ENCODE assay signal across 16 mouse cellular contexts in the genomic region with DNA sequence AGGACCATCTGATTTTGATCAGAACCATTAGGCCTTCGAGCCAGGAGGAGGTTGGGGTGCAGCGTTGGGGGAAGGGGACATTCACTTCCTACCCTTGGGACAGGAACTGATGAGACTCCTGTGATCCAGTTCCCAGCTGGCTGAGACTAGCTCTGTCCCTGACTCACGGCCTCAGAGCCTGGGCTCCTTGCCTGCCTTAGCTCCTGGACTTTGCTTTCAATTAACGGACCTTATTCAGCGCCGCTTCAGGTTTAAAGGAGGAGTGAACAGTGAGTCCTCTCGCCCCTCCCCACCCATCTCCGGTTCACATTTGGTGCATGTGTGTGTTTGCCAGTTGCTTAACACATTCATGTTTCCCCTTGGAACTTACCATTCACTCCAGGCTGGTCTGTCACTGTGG. TPM values are rescaled to one million over a fixed set of nuclear protein-coding genes. Genes with fewer than 3 reads are reported as not detected.
DNase-seq lines count a peak whose midpoint lies in the region; ATAC-seq lines count a peak whose summit lies in the region.
"Had no signal": no experiment of that assay in that cellular context is flagged by ENCODE, and none has a peak within 500 bp of the region (broad histone marks: within the 10 kb centered on the region; RNA-seq: fewer than 3 reads in every experiment).

No protein-coding gene starts in this region.

- H3K36me3 ChIP-seq in heart, embryonic 11.5 days (ENCODE audit: control insufficient read depth, insufficient read depth, low read length), result no peaks in the 10 kb centered on the region
- H3K36me3 ChIP-seq in liver, embryonic 12.5 days, result no peaks in the 10 kb centered on the region
- H3K36me3 ChIP-seq: midbrain, embryonic 12.5 days had no signal

- 76% methylated on average over 8 of the region's 8 CpGs for WGBS in heart, embryonic 11.5 days (ENCODE audit: insufficient replicate concordance)
- WGBS in liver, embryonic 12.5 days (ENCODE audit: insufficient replicate concordance), result 71% methylated on average over 8 of the region's 8 CpGs

- no peaks in the 10 kb centered on the region for H3K9me3 ChIP-seq in heart, embryonic 11.5 days (replicated peaks; ENCODE audit: control insufficient read depth, low read length)
- H3K9me3 ChIP-seq in liver, embryonic 12.5 days (replicated peaks), result no peaks in the 10 kb centered on the region
- H3K9me3 ChIP-seq: embryonic facial prominence, embryonic 13.5 days; hindbrain, embryonic 12.5 days; midbrain, embryonic 12.5 days had no signal

- no peak overlapping the region for H3K4me3 ChIP-seq in heart, embryonic 11.5 days (ENCODE audit: low read depth, low read length)
- H3K4me3 ChIP-seq in liver, embryonic 12.5 days, result no peak overlapping the region
- H3K4me3 ChIP-seq: embryonic facial prominence, embryonic 13.5 days; hindbrain, embryonic 12.5 days; midbrain, embryonic 12.5 days had no signal

- ATAC-seq in heart, embryonic 11.5 days (replicated peaks; ENCODE audit: insufficient number of reproducible peaks, low FRiP score, low TSS enrichment), result no peak
- ATAC-seq in inflammation-experienced regulatory T-cells, adult 6 months, result no peak
- no peak for ATAC-seq in liver, embryonic 12.5 days
- ATAC-seq: forebrain, postnatal 0 days had no signal

- H3K4me1 ChIP-seq in heart, embryonic 11.5 days (ENCODE audit: control insufficient read depth, insufficient read depth, low read length), result peaks cover 67% of the 10 kb centered on the region
- peaks cover 29% of the 10 kb centered on the region for H3K4me1 ChIP-seq in liver, embryonic 12.5 days

- no peak overlapping the region for H3K9ac ChIP-seq in heart, embryonic 11.5 days (ENCODE audit: low read depth, low read length)
- H3K9ac ChIP-seq in liver, embryonic 12.5 days, result no peak overlapping the region
- H3K9ac ChIP-seq: embryonic facial prominence, embryonic 13.5 days; forebrain, postnatal 0 days; hindbrain, embryonic 12.5 days; midbrain, embryonic 12.5 days had no signal

- peak overlapping the region; percentile 92 for H3K27ac ChIP-seq in heart, embryonic 11.5 days (ENCODE audit: low read depth, low read length)
- no peak overlapping the region for H3K27ac ChIP-seq in liver, embryonic 12.5 days
- H3K27ac ChIP-seq: embryonic facial prominence, embryonic 13.5 days; midbrain, embryonic 12.5 days had no signal

- no peaks in the 10 kb centered on the region for H3K27me3 ChIP-seq in heart, embryonic 11.5 days (ENCODE audit: control insufficient read depth, insufficient read depth, low read length)
- H3K27me3 ChIP-seq in liver, embryonic 12.5 days (replicated peaks), result no peaks in the 10 kb centered on the region
- H3K27me3 ChIP-seq: embryonic facial prominence, embryonic 13.5 days; hindbrain, embryonic 12.5 days; midbrain, embryonic 12.5 days had no signal

- DNase-seq in ES-CJ7 (ENCODE audit: low read depth, low spot score) (peak; percentile 7), NIH3T3 (ENCODE audit: low read depth) (peak; percentile 14)
- peak; percentile 72 to 75 for DNase-seq in kidney, adult 8-10 months
- DNase-seq in spleen, postnatal 10 days (ENCODE audit: low spot score in 2 of 2), result no peak
- DNase-seq in ovary, adult 18-20 months (ENCODE audit: low spot score), result no peak
- DNase-seq: adrenal gland, adult 2 months; forebrain, postnatal 0 days; lung, adult 2 months; spleen, adult 18-20 months had no signal

- no peak overlapping the region for H3K4me2 ChIP-seq in heart, embryonic 11.5 days
- no peak overlapping the region for H3K4me2 ChIP-seq in liver, embryonic 12.5 days
- H3K4me2 ChIP-seq: embryonic facial prominence, embryonic 13.5 days; hindbrain, embryonic 12.5 days; midbrain, embryonic 12.5 days had no signal

RNA-seq across cellular contexts. Expression of a gene that starts 53.9 kb away (rescaled TPM):
- polyA plus RNA-seq in heart, embryonic 11.5 days (2014; fragmentation: Nextera tagmentation; extraction: Ambion mirVana), result 0.14 and 0.24 TPM in 2 replicates
- not detected for polyA plus RNA-seq in inflammation-experienced regulatory T-cells, adult 6 months (2017; shearing (Covaris generic))
- not detected in 2 replicates for polyA plus RNA-seq in liver, embryonic 12.5 days (2016; fragmentation: Nextera tagmentation; extraction: Ambion mirVana)
- polyA plus RNA-seq: adrenal gland, adult 2 months; embryonic facial prominence, embryonic 13.5 days; forebrain, postnatal 0 days; hindbrain, embryonic 12.5 days; lung, adult 2 months; midbrain, embryonic 12.5 days; neural tube, embryonic 14.5 days had no signal

Comparison
In these comparisons a context has a peak if more than half of its experiments do, and no peak if none do; other contexts are left out.
1. DNase-seq: peak in ES-CJ7 (single experiment), NIH3T3 (single experiment) and kidney, adult 8-10 months (2 of 2); none in spleen, postnatal 10 days (0 of 2) and ovary, adult 18-20 months (single experiment).